Mouse (Mus musculus) liver, embryonic 12.5 days (tissue): ENCODE data around the gene Bmi1. TPM values are rescaled to one million over a fixed set of nuclear protein-coding genes. Genes with fewer than 3 reads are reported as not detected.

Experiments
- ATAC-seq: fragments of 200-750 bp; cut with Nextera tagmentation; 2 replicates; pipeline ENCODE4 v1.8.0; 2017; ENCODE audit warnings: moderate number of reproducible peaks, mild to moderate bottlenecking, moderate library complexity
- H3K27ac ChIP-seq: fragments of 300-500 bp; sonication (generic); 2 replicates; pipeline ENCODE4 v1.5.1; 2016; ENCODE audit warnings: mild to moderate bottlenecking
- H3K27me3 ChIP-seq: fragments of 300-500 bp; sonication (generic); replicated peaks from 2 replicates; pipeline ENCODE4 v1.6.1; 2016; ENCODE audit warnings: mild to moderate bottlenecking, moderate library complexity
- H3K36me3 ChIP-seq: fragments of 300-500 bp; sonication (generic); 2 replicates; pipeline ENCODE4 v1.6.1; 2016; ENCODE audit warnings: mild to moderate bottlenecking, moderate library complexity
- H3K4me1 ChIP-seq: fragments of 300-500 bp; sonication (generic); 2 replicates; pipeline ENCODE4 v1.6.1; 2016
- H3K4me2 ChIP-seq: fragments of 300-500 bp; sonication (generic); 2 replicates; pipeline ENCODE4 v1.6.1; 2016; ENCODE audit warnings: mild to moderate bottlenecking, moderate library complexity
- H3K4me3 ChIP-seq: fragments of 300-500 bp; sonication (generic); 2 replicates; pipeline ENCODE4 v1.5.1; 2016; ENCODE audit warnings: mild to moderate bottlenecking, moderate library complexity
- H3K9ac ChIP-seq: fragments of 300-500 bp; sonication (generic); 2 replicates; pipeline ENCODE4 v1.6.1; 2016; ENCODE audit warnings: mild to moderate bottlenecking, moderate library complexity
- H3K9me3 ChIP-seq: fragments of 300-500 bp; sonication (generic); replicated peaks from 2 replicates; pipeline ENCODE4 v1.6.1; 2016; ENCODE audit warnings: mild to moderate bottlenecking, moderate library complexity
- WGBS: fragments of 180-500 bp; shearing (Covaris S2); methylation state at CpG from one replicate; pipeline ENCODE4 v1.1.7; 2016; ENCODE audit not compliant: insufficient replicate concordance; 5-methylcytosine and 5-hydroxymethylcytosine counted together
- polyA plus RNA-seq: library from polyadenylated mRNA; unstranded; fragments of >200 nt; fragmentation: Nextera tagmentation; extraction: Ambion mirVana; gene quantifications from 2 replicates; pipeline ENCODE4 v1.2.1, GENCODE M21; 2016

Bmi1 gene
- polyA plus RNA-seq, 1 experiment from 2014 or later: 9.7 TPM

GRCm38 (mm10) chr2:18734394-18735127 is 57.7 kb downstream of the Bmi1 start:
- no peaks in the 10 kb centered on the region for H3K27me3 ChIP-seq
- no peak overlapping the region for H3K4me3 ChIP-seq
- peaks cover 10% of the 10 kb centered on the region for H3K4me1 ChIP-seq
- no peaks in the 10 kb centered on the region for H3K36me3 ChIP-seq
- no peak overlapping the region for H3K27ac ChIP-seq
- no peak overlapping the region for H3K9ac ChIP-seq
- no peaks in the 10 kb centered on the region for H3K9me3 ChIP-seq
- H3K4me2 ChIP-seq: no peak overlapping the region; the same call in 1 of the 2 replicates
- no peak for ATAC-seq
- WGBS: 18% methylated on average over 5 of the region's 5 CpGs

Other genes with a start within 250 kb of the Bmi1 start
- 102 TPM in 2 replicates for gene Commd3, start 4.6 kb upstream of the Bmi1 start, polyA plus RNA-seq
- not detected in 2 replicates for gene Spag6, start 17.0 kb downstream of the Bmi1 start, polyA plus RNA-seq